Mouse (Mus musculus) erythroblast, embryonic 14.5 days (primary cell): ENCODE measurements around the gene Grin3a.

Experiments
- GATA1 ChIP-seq: IDR thresholded peaks from 2 replicates; pipeline ENCODE4 v1.6.1; 2012; ENCODE audit warnings: low read length, inconsistent platforms, mixed read lengths
- TAL1 ChIP-seq: IDR thresholded peaks from 3 replicates; pipeline ENCODE4 v1.6.1; 2012; ENCODE audit warnings: low read length, inconsistent platforms, mixed read lengths

GRCm38 (mm10) chr4:49623916-49624315, 221.6 kb downstream of the Grin3a start:
- TF ChIP-seq GATA1 (no peak), TAL1 (no peak)
